Mouse (Mus musculus): ENCODE data around the gene Hist2h2bb. TPM values are rescaled to one million over a fixed set of nuclear protein-coding genes. Genes with fewer than 3 reads are reported as not detected.
"Not testable (repeated sequence)": the region's sequence is repeated elsewhere in the genome, so short reads cannot be mapped to it uniquely, and the experiment has no call there.

Hist2h2bb gene
- 290 and 294 TPM in 2 replicates for total RNA-seq (2017)

DNA sequence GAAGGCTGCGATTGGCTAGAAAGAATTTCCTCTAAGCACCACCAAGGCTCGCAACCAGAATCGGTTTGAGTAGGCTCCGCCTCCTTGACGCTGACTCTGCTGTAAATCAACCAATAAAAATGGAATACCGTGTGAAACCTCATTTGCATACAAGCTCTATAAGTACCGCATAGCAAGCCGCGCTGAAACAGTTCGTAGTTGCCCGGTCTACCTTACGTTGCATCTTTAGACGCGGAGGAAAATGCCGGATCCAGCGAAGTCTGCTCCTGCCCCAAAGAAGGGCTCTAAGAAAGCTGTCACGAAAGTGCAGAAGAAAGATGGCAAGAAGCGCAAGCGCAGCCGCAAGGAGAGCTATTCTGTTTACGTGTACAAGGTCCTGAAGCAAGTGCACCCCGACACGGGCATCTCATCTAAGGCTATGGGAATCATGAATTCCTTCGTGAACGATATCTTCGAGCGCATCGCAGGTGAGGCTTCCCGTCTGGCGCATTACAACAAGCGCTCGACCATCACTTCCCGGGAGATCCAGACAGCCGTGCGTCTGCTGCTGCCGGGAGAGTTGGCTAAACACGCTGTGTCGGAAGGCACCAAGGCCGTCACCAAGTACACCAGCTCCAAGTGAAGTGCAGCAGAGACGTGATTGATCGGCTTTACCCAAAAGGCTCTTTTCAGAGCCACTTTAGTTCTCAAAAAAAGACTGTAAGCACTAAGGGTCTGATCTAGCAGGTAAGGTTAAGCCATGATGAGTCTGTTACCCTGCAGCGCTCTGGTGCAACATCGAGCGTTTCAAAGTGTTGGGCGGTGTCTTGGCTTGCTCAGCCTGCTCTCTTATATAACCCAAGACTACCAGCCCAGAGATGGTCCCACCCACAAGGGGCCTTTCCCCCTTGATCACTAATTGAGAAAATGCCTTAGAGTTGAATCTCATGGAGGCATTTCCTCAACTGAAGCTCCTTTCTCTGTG, at the start of gene Hist2h2bb:
Gene Hist2h2bb, plus strand, starts transcription at position 242 of the 964 bp plus-strand sequence.
- peak; percentile 97 for ATAC-seq (ENCODE audit: extremely low read depth, insufficient number of reproducible peaks, low FRiP score, poor library complexity, severe bottlenecking)

DNA sequence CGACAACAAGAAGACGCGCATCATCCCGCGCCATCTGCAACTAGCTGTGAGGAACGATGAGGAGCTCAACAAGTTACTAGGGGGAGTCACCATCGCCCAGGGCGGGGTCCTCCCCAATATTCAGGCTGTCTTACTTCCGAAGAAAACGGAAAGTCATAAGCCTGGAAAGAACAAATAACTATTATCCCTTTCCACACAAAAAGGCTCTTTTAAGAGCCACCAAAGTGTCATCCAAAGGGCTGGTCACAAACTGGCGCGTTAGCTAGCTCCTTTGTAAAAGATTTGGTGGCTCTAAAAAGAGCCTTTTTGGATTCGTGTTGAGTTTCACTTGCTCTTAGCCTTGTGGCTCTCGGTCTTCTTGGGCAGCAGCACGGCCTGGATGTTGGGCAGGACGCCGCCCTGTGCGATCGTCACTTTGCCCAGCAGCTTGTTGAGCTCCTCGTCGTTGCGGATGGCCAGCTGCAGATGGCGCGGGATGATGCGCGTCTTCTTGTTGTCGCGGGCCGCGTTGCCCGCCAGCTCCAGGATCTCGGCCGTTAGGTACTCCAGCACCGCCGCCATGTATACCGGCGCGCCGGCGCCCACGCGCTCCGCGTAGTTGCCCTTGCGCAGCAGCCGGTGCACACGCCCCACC, 49.3 kb upstream of the Hist2h2bb start:
- ATAC-seq (ENCODE audit: extremely low read depth, insufficient number of reproducible peaks, low FRiP score, poor library complexity, severe bottlenecking) = not testable (repeated sequence)

DNA sequence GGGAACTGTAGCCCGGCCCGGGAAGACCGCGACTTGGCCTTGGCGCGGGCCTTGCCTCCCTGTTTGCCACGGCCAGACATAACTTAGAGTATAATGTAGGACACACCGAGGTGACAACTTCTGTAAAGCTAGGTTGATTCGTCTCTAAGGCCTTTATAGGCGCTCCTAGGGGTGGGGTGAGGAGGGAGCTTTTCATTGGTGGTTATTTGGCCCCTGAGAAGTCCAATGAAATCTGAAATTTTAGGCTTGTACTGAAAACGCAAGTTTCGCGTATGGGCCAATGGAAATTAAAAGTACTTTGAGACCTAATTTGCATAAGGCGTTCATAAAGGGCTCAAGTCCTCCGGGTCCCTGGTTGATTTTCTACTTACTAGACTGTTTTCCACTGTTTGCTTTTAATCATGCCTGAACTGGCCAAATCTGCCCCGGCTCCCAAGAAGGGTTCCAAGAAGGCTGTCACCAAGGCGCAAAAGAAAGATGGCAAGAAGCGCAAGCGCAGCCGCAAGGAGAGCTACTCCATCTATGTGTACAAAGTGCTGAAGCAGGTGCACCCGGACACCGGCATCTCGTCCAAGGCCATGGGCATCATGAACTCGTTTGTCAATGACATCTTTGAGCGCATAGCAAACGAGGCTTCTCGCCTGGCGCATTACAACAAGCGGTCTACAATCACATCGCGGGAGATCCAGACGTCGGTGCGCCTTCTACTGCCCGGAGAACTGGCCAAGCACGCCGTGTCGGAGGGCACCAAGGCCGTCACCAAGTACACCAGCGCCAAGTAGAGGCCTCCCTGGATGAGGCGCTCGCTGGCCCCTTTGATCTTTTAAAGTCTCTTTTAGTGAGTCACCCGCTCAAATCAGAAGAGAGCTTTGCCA, 48.5 kb upstream of the Hist2h2bb start, which contains the start of the genes Hist2h2ac and Hist2h2be:
Gene Hist2h2ac, minus strand, starts transcription at position 116 of the 875 bp plus-strand sequence.
Gene Hist2h2be, plus strand, starts transcription at position 355 of the 875 bp plus-strand sequence.
- ATAC-seq (ENCODE audit: extremely low read depth, insufficient number of reproducible peaks, low FRiP score, poor library complexity, severe bottlenecking) = peak; percentile 83

DNA sequence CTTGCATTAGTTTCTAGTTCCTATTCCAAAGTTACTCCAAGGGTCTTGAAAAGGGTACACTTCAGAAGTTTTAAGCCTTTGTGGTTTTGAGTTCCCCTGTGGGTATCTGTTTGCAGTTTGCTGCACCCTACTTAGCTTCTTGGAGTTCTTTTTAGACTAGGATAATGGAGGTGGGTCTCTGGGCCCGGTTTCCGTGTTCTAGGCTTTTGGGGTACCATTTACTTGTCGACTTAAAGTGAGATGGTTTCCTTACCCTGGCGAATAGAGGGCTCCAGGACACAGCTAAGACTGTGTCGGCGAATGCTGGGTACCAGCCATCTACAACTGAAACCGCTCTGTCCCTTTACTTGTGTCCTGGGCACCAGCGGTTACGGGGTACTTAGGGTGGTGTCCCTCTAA, 47.9 kb upstream of the Hist2h2bb start:
- no peak for ATAC-seq (ENCODE audit: extremely low read depth, insufficient number of reproducible peaks, low FRiP score, poor library complexity, severe bottlenecking)

DNA sequence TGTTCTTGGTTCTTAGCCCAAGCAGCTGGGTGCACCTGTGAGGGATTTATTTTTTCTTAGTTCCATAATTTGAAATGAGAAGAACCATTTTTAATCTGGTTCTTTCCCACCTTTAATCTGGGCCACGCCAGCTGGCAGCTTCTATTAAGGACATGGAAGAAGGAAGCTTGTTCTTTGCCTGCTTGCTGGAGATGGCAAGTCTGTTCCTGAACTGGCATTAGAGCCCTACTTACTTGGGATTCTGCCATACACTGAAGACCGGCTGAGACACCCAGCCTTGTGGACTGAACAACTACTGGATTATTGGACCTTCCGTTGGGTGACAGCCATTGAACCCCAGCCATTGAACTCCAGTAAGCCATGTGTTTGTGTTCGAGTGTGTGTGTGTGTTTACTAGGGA, 46.8 kb upstream of the Hist2h2bb start:
- ATAC-seq (ENCODE audit: extremely low read depth, insufficient number of reproducible peaks, low FRiP score, poor library complexity, severe bottlenecking) = no peak

DNA sequence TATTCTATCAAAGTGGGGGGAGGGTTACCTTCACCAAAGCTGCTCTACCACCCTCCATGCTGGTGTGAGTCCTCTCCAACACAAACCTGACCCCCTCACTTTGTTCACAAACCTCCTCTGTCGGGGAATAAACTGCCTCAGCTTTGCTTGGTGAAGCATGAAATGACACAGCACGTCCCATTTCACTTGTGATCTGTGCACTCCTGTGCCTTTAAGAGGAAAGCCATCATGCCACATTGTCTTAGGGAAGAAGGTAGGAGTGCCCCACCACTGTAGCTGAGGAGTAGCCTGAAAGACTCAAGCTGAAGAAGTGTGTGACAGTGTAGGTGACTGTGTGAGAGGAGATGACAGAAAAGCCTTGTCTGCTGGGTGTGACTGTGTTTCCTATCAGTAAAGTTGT, 44.1 kb upstream of the Hist2h2bb start:
- no peak for ATAC-seq (ENCODE audit: extremely low read depth, insufficient number of reproducible peaks, low FRiP score, poor library complexity, severe bottlenecking)

DNA sequence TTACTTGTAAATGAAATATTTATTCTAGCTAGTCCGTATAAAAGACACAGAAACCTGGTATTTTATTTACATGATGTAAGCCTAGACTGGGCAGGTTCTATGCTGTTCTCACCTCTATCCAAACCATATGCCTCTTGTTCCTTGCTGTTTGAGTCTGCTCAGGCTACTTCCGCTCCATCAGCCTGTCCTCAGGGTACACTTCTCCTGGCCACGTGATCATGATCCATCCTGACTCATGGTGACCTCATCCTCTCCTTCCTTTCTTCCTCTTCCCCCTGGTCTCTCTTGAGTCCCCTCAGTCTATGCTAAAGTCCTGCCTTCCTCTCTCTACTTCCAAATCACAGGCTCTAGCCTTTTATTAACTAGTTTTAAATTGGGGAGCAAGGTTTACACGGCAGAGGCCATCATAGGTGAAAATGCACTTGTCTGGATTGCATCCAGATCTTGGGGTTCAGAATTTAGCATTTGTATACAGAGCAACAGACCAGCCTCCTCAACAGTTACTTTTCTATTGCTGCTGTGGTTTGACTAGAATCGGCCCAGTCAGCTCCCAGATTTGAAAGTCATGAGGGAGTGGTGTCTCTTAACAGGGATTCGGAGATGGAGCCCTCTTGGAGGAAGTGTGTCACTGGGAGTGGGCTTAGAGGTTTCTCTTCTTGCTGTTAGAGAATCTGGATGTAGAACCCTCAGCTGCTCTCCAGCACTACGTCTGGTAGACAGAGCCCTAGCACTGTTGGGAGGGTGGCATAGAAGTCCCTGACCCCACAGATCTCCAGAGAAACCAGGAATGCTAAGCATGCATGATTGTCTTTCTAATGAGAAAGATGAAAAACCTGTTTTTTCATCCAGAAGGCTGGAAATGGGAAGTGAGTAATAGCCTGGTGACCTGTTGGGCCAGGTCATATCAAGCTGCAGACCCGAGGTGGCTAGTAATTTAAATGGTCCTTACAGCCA, 42.6 kb upstream of the Hist2h2bb start:
- peak; percentile 23; the same call in 1 of the 2 replicates for ATAC-seq (ENCODE audit: extremely low read depth, insufficient number of reproducible peaks, low FRiP score, poor library complexity, severe bottlenecking)

DNA sequence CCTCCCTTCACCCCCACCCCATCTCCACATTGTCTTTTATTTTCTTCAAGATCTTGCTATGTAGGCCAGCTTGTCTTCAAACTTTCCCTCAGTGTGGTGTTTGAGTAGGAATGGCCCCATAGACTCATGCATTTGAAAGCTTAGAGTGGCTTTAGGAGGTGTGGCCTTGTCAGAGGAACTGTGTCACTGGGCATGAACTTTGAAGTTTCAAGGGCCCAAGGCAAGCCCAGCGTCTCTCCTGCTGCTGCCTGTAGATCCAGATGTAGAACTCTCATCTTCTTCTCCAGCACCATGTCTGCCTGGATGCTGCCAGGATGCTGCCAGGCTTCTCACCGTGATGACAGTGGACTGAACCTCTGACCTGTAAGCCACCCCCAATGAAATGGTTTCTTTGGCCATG, 40.7 kb upstream of the Hist2h2bb start:
- no peak for ATAC-seq (ENCODE audit: extremely low read depth, insufficient number of reproducible peaks, low FRiP score, poor library complexity, severe bottlenecking)

DNA sequence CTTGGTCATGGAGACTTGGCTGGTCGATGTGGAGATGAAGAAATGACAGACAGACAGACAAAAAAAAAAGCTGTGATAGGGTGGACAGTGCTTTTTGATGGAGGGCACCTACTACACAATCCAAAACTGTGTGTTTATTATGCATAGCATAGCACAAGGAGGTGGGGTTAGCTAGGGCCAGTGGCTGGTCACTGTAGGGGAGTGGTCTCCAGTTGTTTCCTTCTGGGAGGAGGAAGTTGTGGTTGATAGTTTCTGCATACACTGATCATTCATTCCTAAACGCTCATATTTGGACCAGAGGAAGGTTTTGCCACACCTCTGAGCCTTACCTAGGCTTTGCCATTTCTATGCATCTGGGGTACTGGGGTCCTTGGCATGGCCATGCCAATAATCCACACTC, 39.1 kb upstream of the Hist2h2bb start:
- ATAC-seq (ENCODE audit: extremely low read depth, insufficient number of reproducible peaks, low FRiP score, poor library complexity, severe bottlenecking) = no peak

DNA sequence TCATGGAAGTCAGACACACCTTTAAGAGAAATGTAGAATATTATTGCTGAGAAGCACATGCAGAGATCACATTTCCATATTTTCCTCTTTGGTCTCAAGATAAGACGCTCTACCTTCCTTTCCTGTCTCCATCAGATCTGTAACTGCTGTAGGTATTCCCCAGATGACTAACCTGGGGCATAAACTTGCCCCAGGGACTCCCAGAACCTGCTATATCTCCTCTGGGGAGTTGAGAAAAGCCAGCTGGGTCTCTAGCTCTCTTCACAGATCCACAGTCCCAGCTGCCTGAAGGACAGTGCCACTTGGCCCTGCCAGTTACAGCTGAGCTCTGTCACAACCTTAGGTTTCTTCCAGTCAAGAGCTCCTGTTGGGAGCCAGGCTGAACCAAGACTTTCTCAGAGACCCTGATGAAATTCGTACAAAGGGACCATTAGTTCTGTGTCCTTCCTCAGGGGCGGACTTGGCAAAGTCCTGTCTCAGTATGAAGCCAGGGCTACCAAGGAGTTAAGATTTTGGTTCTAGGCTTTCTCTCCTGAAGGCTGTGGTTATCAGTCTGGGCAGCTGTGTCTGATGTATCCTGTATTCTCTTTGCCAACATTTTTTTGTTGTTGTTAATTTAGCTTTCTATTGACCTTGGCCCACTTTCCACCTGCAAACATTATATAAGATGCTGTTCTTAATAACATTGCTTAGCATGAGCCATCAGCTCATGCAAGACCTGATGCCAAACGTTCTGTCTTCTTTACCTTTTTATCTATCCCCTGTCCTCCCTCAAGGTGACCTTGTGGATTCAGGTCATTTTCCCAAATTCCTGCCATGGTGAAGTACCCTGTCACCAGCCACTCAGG, 38.4 kb upstream of the Hist2h2bb start:
- no peak for ATAC-seq (ENCODE audit: extremely low read depth, insufficient number of reproducible peaks, low FRiP score, poor library complexity, severe bottlenecking)

DNA sequence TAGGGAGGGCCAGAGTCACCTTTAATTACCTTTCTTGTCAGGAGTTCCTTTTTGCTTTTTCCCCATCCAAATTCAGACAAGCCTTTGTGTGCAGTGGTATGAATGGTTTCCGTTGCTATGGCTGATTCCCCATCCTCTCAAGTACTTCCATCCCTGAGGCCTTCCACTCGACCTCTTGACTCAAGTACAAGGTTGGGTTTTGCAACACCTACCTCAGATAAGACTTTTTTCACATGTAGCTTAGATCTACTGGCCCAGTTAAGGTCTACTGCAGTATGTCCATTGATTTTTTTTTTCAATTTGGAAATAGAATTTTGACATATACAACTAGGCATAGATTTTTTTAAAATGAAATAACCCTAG, 37.8 kb upstream of the Hist2h2bb start:
- no peak for ATAC-seq (ENCODE audit: extremely low read depth, insufficient number of reproducible peaks, low FRiP score, poor library complexity, severe bottlenecking)

DNA sequence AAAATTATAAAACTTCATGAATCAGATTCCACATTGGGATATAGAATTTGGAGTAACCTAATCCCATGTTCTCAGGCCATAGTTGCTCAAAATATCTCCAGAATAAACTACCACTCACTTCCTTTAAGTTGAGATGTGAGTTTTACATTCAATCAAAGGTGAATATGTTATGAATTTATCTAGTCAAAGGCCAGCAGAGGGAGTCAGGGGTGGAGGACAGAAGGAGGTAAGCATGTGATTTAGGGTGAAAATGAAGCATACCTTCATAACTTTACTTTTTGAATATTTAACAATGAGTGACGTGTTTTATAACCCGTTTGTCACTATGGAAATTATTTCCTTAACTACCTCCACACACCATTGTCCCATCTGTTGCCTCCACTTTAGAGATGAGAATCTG, 34.6 kb upstream of the Hist2h2bb start:
- no peak for ATAC-seq (ENCODE audit: extremely low read depth, insufficient number of reproducible peaks, low FRiP score, poor library complexity, severe bottlenecking)

DNA sequence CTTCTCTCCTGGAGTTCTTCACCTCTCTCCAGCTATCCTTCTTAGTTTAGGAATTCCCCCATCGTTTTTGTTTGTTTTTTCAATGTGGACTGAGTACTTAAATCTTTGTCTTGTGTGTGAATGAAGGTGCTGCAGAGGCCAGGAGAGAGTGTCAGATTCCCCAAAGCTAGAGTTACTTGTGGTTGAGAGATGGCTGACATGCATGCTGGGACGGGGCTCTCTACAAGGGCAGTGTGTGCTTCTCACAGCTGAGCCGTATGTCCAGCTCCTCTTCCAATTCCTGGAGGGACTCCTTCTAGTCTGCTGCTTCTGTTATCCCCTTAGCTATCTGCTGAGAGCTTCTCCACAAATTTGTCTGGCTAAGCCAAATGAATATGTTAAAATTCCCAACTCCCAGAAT, 33.7 kb upstream of the Hist2h2bb start:
- no peak for ATAC-seq (ENCODE audit: extremely low read depth, insufficient number of reproducible peaks, low FRiP score, poor library complexity, severe bottlenecking)

DNA sequence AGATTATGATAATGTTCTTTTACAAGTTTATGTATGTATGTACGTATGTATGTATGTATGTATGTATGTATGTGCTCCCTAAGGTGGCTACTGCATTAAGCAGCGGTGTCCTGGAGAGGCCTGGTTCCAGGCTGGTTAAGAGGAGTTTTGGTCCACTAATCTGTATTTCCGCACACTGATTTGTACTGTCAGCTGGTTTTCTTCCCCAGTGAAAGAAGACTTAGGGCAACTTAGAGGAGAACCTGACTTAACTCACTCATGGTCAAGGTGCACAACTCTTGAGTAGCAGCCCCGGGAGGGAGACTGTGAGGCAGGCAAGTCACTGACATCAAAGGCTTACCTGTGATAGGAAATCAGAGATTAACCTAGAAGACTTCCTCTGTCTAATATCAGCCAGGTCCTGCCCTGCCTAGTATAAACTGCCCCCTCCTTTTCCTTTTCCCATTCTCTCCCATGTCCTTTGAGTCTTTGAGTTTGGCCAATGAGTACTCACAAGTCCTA, 32.7 kb upstream of the Hist2h2bb start:
- ATAC-seq (ENCODE audit: extremely low read depth, insufficient number of reproducible peaks, low FRiP score, poor library complexity, severe bottlenecking) = no peak

DNA sequence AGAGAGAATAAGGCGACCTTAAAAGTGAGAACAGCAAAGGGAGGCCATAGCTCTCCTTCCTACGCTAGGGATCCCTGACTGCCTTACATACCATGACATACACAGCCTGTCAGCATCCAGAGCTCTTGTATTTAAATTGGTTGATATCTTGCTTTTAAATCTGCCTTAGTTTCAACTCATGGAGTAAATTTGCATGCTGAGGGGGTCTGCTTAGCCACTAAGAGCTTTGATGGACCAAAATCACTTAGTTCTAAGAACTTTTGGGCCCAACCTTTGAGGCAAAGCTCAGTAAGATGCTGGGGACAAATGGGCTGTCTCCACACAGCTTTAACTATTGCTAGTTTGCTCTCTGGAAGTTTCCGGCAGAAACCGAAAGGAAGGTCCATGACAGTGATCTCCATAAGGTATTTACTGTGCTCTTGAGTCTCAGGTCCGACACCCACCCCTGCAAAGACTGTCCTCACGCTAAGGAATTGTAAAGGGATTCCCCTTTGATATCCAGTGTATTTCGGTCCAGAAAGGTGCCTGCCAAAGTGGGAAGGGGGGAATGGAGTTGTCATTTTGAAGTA, 32.1 kb upstream of the Hist2h2bb start:
- ATAC-seq (ENCODE audit: extremely low read depth, insufficient number of reproducible peaks, low FRiP score, poor library complexity, severe bottlenecking) = no peak

DNA sequence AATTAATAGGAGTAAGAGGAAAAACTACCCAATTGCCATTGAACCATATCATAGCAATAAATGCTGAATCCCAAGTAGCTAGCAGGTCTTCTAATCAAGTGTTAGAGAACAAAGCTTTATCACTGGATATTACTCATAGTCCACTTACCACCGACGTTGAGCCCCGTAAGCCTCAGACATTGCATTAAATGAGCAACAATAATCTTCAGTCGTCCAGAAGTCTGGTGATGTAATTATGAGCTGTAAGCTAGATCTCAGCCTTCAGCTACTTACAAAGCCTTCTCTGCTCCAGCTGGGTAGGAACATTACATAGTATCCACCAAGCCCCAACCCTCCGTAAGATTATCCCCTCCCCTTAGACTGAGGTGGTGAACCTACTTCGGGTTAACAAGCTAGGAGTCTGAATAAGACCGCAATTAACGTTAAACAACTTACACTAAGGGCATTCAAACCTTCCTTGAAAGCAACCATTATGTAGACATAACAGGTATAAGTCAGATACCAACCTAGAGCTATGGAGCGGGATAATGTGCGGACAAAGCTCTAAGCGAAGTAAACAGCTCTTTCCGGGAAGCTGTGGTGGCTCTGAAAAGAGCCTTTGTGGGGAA, 31.5 kb upstream of the Hist2h2bb start:
- no peak for ATAC-seq (ENCODE audit: extremely low read depth, insufficient number of reproducible peaks, low FRiP score, poor library complexity, severe bottlenecking)

All from neutrophil, adult 5-6 weeks (primary cell).